Mouse (Mus musculus) neural tube, embryonic 13.5 days (tissue): ENCODE data around the gene Adam19. TPM values are rescaled to one million over a fixed set of nuclear protein-coding genes. Genes with fewer than 3 reads are reported as not detected.

Source experiments
- ATAC-seq: fragments of 200-750 bp; cut with Nextera tagmentation; 2 replicates; pipeline ENCODE4 v1.8.0; 2017; ENCODE audit warnings: low read depth, mild to moderate bottlenecking, moderate TSS enrichment, moderate library complexity
- H3K27ac ChIP-seq: fragments of 300-500 bp; sonication (generic); replicated peaks from 2 replicates; pipeline ENCODE4 v1.5.1; 2015; ENCODE audit warnings: moderate library complexity, mild to moderate bottlenecking, inconsistent platforms
- H3K27me3 ChIP-seq: fragments of 300-500 bp; sonication (generic); 2 replicates; pipeline ENCODE4 v1.6.1; 2015; ENCODE audit warnings: mild to moderate bottlenecking, inconsistent platforms
- H3K36me3 ChIP-seq: fragments of 300-500 bp; sonication (generic); 2 replicates; pipeline ENCODE4 v1.6.1; 2015; ENCODE audit warnings: mild to moderate bottlenecking, inconsistent platforms
- H3K4me1 ChIP-seq: fragments of 300-500 bp; sonication (generic); replicated peaks from 2 replicates; pipeline ENCODE4 v1.6.1; 2015; ENCODE audit warnings: inconsistent platforms
- H3K4me2 ChIP-seq: fragments of 300-500 bp; sonication (generic); 2 replicates; pipeline ENCODE4 v1.6.1; 2015; ENCODE audit warnings: inconsistent platforms, mild to moderate bottlenecking, moderate library complexity
- H3K4me3 ChIP-seq: fragments of 300-500 bp; sonication (generic); 2 replicates; pipeline ENCODE4 v1.5.1; 2015; ENCODE audit warnings: mild to moderate bottlenecking, inconsistent platforms
- H3K9ac ChIP-seq: fragments of 300-500 bp; sonication (generic); 2 replicates; pipeline ENCODE4 v1.6.1; 2015; ENCODE audit warnings: moderate library complexity, mild to moderate bottlenecking, inconsistent platforms
- H3K9me3 ChIP-seq: fragments of 300-500 bp; sonication (generic); 2 replicates; pipeline ENCODE4 v1.6.1; 2016; ENCODE audit warnings: inconsistent platforms
- WGBS: fragments of 180-500 bp; shearing (Covaris S2); methylation state at CpG from one replicate; pipeline ENCODE4 v1.1.7; 2015; 5-methylcytosine and 5-hydroxymethylcytosine counted together
- polyA plus RNA-seq: library from polyadenylated mRNA; unstranded; fragments of >200 nt; fragmentation: Nextera tagmentation; extraction: Ambion mirVana; gene quantifications from 2 replicates; pipeline ENCODE4 v1.2.1, GENCODE M21; 2015

Gene Adam19
- polyA plus RNA-seq, 1 experiment from 2014 or later, result 19.2 TPM

DNA sequence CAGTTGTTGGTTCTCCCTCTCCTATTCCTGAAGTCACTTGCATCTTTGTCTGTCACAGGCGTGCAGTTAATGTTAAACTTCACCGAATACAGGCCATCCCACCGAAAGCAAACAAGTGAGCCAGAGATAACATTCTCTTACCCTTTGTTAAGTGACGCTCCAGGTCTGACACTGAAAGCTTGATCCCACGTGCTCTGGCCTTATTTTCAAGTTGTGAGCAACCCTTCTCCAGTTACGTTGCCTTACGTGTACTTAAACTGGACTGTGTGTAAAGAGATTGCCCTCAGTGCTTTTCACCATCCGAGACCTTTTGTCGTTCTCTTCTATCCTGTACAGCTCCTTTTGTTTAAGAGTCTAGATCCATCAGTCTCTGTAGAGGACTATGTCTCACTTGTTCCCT, 2.2 kb downstream of the Adam19 start:
- WGBS, result 37% methylated on average over 9 of the region's 9 CpGs
- peak overlapping the region; percentile 73 for H3K4me3 ChIP-seq
- H3K4me2 ChIP-seq, result peak overlapping the region; percentile 65
- H3K4me1 ChIP-seq, result peaks cover 28% of the 10 kb centered on the region
- no peak for ATAC-seq
- H3K27me3 ChIP-seq, result no peaks in the 10 kb centered on the region
- no peaks in the 10 kb centered on the region for H3K9me3 ChIP-seq
- peak overlapping the region; percentile 92 for H3K9ac ChIP-seq
- H3K36me3 ChIP-seq, result 0 out of 2 replicates have a peak, but pooled peaks cover 12% of the 10 kb centered on the region
- no peak overlapping the region for H3K27ac ChIP-seq

DNA sequence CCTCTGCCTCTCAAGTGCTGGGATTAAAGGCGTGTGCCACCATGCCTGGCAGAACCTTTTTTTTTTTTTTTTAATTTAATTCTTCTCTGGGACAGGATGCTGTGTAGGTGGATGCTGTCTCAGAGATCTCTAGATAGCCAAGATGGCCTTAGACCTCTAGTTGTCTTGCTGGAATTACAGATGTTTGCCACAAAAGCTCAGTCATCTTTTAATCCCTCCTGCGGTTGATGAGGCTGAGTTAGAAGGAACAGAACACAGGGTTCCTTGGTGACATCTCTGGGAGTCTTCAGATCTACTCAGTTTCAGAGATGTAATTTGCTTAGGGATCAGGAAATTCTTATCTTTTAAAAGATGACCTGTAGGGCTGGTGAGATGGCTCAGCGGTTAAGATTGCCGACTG, 3.1 kb downstream of the Adam19 start:
- 0 out of 2 replicates have a peak, but pooled peaks cover 16% of the 10 kb centered on the region for H3K36me3 ChIP-seq
- no peak overlapping the region for H3K9ac ChIP-seq
- no peak overlapping the region for H3K4me3 ChIP-seq
- H3K4me1 ChIP-seq, result peaks cover 31% of the 10 kb centered on the region
- no peaks in the 10 kb centered on the region for H3K9me3 ChIP-seq
- WGBS, result 94% methylated on average over 4 of the region's 4 CpGs
- no peaks in the 10 kb centered on the region for H3K27me3 ChIP-seq
- ATAC-seq, result no peak
- no peak overlapping the region for H3K27ac ChIP-seq
- H3K4me2 ChIP-seq, result no peak overlapping the region

DNA sequence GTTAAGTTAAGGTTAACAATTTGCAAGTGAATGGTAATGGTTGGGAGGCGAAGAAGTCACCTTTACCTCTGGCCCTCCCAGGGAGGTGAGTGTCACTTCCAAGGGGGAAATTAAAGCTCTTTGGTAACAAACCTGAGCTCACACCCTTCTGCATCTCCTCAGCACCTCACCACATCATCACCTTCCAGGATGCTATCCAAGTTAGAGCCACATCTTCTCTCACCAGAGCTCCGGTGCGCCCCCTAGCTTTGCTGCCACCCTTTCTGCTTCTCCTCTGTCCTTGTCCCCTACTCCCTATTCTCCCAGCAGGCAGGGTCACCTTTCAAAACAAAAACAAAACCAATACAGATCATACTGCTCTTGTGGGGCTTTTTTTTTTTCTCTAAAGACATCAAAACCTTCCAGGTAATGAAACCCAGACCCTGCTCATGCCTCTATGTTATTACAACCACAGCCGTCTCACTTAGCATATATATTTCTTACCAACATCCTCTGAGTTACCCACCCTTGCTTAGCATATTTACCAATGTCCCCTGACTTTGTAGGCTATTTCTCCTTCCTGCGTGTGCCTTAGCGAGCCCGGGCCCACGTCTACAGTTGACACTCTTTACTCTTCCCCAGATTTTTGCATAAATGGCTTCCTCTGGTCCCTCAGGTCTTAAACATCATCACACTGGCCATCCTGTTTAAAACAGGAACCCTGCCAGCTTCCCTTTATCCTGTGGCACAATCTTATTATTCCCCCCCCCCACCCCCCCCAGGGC, 4.3 kb downstream of the Adam19 start:
- H3K4me1 ChIP-seq, result peaks cover 36% of the 10 kb centered on the region
- H3K9me3 ChIP-seq, result no peaks in the 10 kb centered on the region
- 0 out of 2 replicates have a peak, but pooled peaks cover 16% of the 10 kb centered on the region for H3K36me3 ChIP-seq
- H3K27ac ChIP-seq, result no peak overlapping the region
- ATAC-seq, result no peak
- H3K4me2 ChIP-seq, result no peak overlapping the region
- H3K9ac ChIP-seq, result no peak overlapping the region
- no peaks in the 10 kb centered on the region for H3K27me3 ChIP-seq
- 77% methylated on average over 8 of the region's 8 CpGs for WGBS
- no peak overlapping the region for H3K4me3 ChIP-seq

DNA sequence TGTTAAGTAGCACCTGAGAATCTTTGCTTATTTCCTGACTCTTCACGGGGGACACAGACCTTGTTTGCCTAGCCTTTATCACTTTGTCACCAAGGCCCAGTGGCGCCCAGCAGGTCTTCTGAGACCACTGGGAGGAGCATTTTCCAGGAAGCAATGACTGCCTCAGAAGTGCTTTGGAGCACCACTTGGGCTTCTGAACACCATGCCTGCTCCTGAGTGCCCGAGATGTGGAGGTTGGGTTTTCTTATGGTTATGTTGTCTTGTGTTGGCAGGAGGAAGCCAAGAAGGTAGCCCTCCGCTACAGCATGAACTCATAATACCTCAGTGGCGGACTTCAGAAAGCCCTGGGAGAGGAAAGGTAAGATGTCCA, 4.8 kb downstream of the Adam19 start:
- Histone ChIP-seq H3K36me3 (0 out of 2 replicates have a peak, but pooled peaks cover 20% of the 10 kb centered on the region), H3K4me2 (no peak overlapping the region), H3K4me1 (peaks cover 36% of the 10 kb centered on the region), H3K27ac (no peak overlapping the region), H3K4me3 (no peak overlapping the region), H3K9me3 (no peaks in the 10 kb centered on the region), H3K27me3 (no peaks in the 10 kb centered on the region), H3K9ac (no peak overlapping the region)
- ATAC-seq, result no peak
- WGBS, result 74% methylated on average over 5 of the region's 5 CpGs

DNA sequence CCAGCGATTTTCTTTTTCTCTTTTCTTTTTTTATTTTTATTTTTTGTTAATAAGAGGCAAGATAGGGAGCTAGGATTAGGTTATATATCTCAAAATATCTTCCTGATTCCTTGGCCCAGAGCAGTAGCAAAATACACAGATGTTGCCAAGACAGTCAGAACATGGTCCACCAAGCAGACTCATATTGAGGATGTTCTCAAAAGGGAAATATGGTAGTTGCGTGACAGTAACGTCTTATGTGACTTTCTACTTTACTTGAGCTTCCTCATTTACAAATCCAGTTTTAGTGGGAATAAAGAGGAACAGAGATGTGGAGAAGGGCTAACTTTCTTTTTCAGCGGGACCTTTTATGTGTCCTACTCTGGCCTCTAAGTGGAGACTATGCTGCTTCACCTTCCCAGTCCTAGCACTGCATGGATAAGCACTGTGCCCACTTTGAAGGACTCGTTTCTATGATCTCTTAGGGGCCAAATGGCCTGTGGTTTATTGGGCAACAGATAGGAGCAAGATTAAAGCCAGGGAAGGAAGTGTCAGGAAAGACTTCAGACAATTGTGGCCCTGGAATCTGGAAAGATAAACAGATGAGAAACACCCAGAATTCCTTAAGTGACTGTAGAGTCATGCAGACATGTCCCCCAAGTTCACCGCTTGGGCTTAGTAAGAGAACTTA, 6.1 kb downstream of the Adam19 start:
- WGBS, result 80% methylated on average over 6 of the region's 6 CpGs
- Histone ChIP-seq H3K36me3 (peaks cover 32% of the 10 kb centered on the region), H3K27me3 (no peaks in the 10 kb centered on the region), H3K4me2 (no peak overlapping the region), H3K4me3 (no peak overlapping the region), H3K9ac (no peak overlapping the region), H3K4me1 (peaks cover 40% of the 10 kb centered on the region), H3K9me3 (no peaks in the 10 kb centered on the region), H3K27ac (no peak overlapping the region)
- ATAC-seq, result no peak

DNA sequence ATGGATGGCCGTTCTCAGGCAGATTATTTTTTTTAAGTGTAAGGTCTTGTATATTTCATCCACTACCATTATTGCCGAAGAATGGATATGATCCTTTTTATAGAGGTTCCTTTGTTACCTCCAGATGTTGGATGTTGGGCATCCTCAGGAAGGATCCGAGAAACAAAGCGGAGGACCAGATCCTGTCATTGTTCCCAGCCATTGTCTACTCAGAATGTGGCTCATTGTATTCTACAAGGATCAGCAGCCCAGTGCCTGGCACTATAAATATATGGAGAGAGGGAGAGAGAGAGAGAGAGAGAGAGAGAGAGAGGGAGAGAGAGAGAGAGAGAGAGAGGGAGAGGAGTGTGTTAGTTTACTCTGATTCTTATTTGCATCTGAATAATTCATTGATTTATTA, 6.8 kb downstream of the Adam19 start:
- ATAC-seq, result no peak
- H3K9ac ChIP-seq, result no peak overlapping the region
- no peaks in the 10 kb centered on the region for H3K9me3 ChIP-seq
- H3K4me1 ChIP-seq, result peaks cover 34% of the 10 kb centered on the region
- H3K4me3 ChIP-seq, result no peak overlapping the region
- H3K27ac ChIP-seq, result no peak overlapping the region
- no peaks in the 10 kb centered on the region for H3K27me3 ChIP-seq
- H3K4me2 ChIP-seq, result no peak overlapping the region
- WGBS, result 65% methylated on average over 4 of the region's 4 CpGs
- peaks cover 33% of the 10 kb centered on the region for H3K36me3 ChIP-seq

DNA sequence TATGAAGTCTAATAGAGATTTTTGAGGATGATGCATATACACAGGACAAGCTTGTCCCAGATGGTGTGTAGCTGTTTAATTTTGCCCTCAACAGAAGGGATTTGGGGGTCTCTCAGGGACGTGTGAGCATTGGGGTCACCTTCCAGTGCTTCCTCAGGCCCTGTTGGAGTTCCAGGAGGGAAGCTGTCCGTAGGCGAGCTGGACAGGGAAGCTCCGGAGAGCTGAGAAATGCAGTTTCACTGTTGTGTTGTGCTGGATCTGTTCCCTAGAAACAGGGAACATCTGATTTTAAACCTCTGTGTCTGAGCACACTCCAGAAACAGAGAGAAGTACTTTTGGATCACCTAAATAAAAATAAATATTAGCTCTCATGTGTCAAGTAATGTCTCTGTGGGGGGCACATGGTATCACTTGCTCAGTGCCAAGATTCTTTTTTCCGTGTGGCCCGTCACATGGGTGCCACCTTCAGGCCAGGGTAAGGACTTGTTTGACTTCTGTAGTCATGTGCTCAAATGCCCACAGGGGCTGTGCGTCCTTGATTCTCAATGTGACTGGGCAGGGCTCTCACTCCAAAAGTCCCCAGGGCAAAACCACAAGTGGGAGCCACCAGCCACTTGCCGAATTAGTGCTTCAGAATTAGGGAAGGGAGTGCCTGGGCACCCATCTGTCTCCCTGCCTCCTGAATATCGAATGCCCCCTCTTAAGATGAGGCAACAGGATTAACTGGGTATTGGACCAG, 7.4 kb downstream of the Adam19 start:
- no peak overlapping the region for H3K27ac ChIP-seq
- H3K9ac ChIP-seq, result no peak overlapping the region
- H3K4me1 ChIP-seq, result peaks cover 28% of the 10 kb centered on the region
- no peaks in the 10 kb centered on the region for H3K27me3 ChIP-seq
- no peak overlapping the region for H3K4me3 ChIP-seq
- no peak overlapping the region for H3K4me2 ChIP-seq
- no peaks in the 10 kb centered on the region for H3K9me3 ChIP-seq
- 65% methylated on average over 9 of the region's 9 CpGs for WGBS
- H3K36me3 ChIP-seq, result peaks cover 33% of the 10 kb centered on the region
- ATAC-seq, result no peak

DNA sequence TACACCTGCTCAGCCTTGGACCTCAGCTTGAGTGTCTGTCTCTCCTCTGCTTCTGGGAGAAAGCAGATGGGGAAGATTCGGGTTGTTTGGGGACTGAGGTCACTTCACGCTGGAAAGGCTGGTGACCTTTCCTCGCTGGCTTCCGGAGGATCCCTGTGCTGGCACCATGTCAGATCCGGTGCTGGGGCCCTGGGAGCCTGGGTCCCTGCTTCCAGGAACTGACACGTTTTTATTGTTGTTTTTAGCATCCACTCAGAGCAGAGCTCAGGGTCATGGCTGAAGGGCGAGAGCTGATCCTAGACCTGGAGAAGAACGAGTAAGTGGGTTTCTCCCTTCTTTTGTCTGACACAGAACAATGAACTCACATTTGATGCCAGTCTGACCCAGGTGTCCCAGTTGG, 9.0 kb downstream of the Adam19 start:
- Histone ChIP-seq H3K36me3 (peaks cover 33% of the 10 kb centered on the region), H3K27ac (peak overlapping the region; percentile 59), H3K4me3 (no peak overlapping the region), H3K4me2 (no peak overlapping the region), H3K4me1 (peaks cover 40% of the 10 kb centered on the region), H3K9me3 (no peaks in the 10 kb centered on the region), H3K9ac (no peak overlapping the region), H3K27me3 (no peaks in the 10 kb centered on the region)
- no peak for ATAC-seq
- WGBS, result 65% methylated on average over 8 of the region's 8 CpGs

DNA sequence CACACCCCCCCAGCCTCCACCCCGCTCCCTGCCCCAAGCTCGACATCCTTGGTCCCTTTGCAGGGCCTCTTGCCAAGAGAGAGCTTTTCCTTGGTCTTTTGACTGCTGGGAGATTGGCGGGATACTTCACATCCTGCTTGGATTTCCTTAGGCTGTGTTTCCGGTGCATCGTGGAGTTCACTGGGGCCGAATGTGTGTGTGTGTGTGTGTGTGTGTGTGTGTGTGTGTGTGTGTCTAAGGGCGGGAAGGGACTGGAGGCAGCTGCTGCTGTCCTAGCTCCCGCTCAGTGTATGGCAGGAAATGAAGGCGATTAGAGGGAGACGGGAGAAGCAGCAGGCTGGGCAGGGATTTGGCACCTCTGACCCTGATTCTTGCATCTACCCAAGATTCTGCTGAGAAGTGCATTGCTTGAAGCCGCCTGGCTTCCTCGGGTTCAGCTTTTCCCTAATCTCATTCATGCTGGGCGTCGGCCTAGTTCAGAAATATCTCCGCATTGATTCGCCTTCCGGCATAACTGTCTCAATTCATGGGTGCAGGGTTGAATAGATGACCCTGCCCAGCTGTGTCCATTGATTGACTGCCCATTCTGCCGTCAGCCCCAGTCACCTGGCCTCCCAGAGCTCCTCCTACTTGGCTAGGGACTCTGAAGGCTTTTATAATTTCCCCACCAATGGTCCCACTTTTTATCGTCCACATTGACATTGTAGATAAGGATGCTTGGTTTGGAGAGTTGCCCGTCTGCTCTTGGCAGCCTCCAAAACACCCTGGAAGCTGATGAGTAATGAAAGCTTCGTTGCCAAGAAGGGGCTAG, 9.6 kb downstream of the Adam19 start:
- WGBS, result 56% methylated on average over 21 of the region's 21 CpGs
- no peaks in the 10 kb centered on the region for H3K9me3 ChIP-seq
- H3K27ac ChIP-seq, result peak overlapping the region; percentile 59
- peak; percentile 42; the same call in 1 of the 2 replicates for ATAC-seq
- no peak overlapping the region for H3K4me3 ChIP-seq
- H3K36me3 ChIP-seq, result peaks cover 33% of the 10 kb centered on the region
- H3K4me2 ChIP-seq, result no peak overlapping the region
- no peaks in the 10 kb centered on the region for H3K27me3 ChIP-seq
- H3K4me1 ChIP-seq, result peaks cover 45% of the 10 kb centered on the region
- H3K9ac ChIP-seq, result no peak overlapping the region

DNA sequence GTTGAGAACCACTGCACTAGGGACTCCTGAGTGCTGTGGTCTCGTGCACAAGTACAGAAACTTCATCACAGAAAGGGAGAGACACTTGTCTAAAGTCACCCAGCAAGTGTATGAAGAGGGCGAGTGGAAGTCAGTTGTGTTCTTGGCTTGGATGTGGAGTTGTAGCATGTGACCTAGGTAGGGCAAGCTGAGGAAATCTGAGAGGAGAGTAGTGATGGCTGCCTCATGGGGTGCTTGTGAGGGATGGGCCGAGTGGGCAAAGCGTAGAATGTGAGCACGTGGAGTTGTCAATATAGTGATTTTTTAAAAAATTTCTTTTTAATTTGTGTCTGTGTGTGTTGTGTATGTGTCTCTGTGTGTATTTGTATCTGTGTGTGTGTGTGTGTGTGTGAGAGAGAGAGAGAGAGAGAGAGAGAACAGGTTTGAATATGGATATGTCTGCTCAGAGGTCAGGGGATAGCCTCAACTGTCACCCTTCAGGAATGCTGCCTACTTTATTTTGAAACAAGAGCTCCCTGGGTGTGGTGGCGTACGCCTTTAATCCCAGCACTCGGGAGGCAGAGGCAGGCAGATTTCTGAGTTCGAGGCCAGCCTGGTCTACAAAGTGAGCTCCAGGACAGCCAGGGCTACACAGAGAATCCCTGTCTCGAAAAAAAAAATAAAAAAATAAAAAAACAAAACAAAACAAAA, 11.7 kb downstream of the Adam19 start:
- no peaks in the 10 kb centered on the region for H3K27me3 ChIP-seq
- peaks cover 45% of the 10 kb centered on the region for H3K4me1 ChIP-seq
- peaks cover 24% of the 10 kb centered on the region for H3K36me3 ChIP-seq
- no peak for ATAC-seq
- H3K9me3 ChIP-seq, result no peaks in the 10 kb centered on the region
- H3K9ac ChIP-seq, result no peak overlapping the region
- H3K4me2 ChIP-seq, result no peak overlapping the region
- no peak overlapping the region for H3K4me3 ChIP-seq
- WGBS, result 94% methylated on average over 10 of the region's 10 CpGs
- H3K27ac ChIP-seq, result no peak overlapping the region

DNA sequence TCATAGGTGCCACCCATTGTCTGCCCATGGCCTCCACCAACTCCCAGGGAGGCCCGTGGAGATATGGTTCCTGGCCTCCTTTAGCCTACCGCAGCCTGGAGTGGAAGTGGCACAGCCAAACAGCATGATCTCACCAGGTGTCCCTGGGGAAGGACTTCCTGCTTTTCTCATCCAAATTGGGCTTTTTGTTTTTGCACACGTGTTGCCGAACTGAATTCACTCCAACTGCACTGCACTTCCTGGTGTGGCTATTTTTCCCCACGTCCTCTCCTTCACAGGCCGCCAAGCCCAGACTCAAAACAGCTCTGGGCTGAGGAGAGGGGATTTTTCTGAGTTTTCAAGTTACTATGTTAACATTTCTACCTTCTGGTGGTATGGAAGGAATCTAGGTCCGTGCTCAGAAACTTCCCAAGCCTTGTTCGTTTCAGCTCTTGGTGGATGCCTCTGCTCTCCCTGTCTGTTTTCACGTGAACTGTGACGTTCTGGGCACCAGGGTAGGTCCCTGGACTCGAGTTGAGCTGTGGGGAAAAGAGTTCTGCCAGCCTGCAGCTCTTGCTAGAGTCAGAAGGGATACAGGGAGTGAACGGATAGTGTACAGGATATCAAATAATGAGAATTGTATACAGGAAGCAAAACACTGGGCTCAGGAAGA, 13.1 kb downstream of the Adam19 start:
- Histone ChIP-seq H3K4me2 (no peak overlapping the region), H3K4me1 (peaks cover 50% of the 10 kb centered on the region), H3K27me3 (no peaks in the 10 kb centered on the region), H3K9ac (0 out of 2 replicates have a peak overlapping the region, but pooled peaks have one; percentile 3), H3K4me3 (no peak overlapping the region), H3K27ac (peak overlapping the region; percentile 74), H3K36me3 (peaks cover 17% of the 10 kb centered on the region), H3K9me3 (no peaks in the 10 kb centered on the region)
- WGBS, result 29% methylated on average over 12 of the region's 12 CpGs
- ATAC-seq, result no peak
